Mouse (Mus musculus): ENCODE measurements around the gene Serpine2. TPM values are rescaled to one million over a fixed set of nuclear protein-coding genes. Genes with fewer than 3 reads are reported as not detected.

Gene Serpine2
- 10 to 100 TPM; 20.1 to 31.4 TPM for total RNA-seq (2021)
- long read RNA-seq, experiment 1, transcript Serpine2-201 (9 exons, 2,210 nt) = major isoform, 15 of 18 reads
- long read RNA-seq, experiment 1, partial matches to known transcripts = 3 of 18 reads
- long read RNA-seq, experiment 1, other reads (novel, unspliced or antisense) = 0 of 18 reads
- long read RNA-seq, experiment 2, transcript Serpine2-201 (9 exons, 2,210 nt) = major isoform, 64 of 74 reads
- long read RNA-seq, experiment 2, partial matches to known transcripts = 7 of 74 reads
- long read RNA-seq, experiment 2, other reads (novel, unspliced or antisense) = 3 of 74 reads

DNA sequence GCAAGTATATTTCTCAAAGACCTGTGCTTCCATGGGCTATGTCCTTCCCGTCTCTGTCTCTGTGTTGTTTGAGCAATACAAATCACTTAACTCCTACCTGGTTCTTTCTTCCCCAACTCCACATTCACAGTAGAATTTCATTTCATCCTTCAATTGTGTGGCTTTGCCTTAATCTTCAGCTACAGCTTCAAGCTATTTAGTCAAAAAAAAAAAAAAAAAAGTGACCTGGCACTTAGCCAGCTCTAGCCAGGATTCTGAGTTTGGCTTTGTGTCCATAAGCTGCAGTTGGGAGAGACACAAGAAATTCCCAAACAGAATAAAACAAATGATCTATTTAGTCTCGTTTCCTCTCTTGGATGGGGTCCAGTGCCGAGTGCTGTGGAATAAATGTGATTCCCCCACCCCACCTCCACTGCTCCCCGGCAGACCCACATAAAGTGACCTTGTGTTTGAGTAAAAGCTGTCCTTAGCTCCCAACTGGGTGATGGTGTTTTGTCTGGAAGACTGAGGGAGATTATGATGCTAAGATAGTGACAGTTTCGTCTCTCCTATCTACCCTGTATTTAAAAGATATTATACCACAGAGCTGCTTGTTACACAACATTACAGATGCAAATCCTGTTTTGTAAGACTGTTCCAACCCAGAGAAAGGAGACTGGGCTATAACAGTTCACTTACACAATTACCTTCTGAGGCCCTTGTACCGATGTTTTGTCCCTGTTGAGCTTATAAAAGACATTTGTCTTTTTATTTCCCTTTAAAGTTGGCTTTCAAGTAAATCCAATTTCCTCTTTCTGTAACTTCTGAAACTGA, at the start of gene Serpine2:
Gene Serpine2 (minus strand): TSS at position 51 of the 813 bp plus-strand sequence.
- DNase-seq (ENCODE audit: low spot score in 2 of 2) = no peak

DNA sequence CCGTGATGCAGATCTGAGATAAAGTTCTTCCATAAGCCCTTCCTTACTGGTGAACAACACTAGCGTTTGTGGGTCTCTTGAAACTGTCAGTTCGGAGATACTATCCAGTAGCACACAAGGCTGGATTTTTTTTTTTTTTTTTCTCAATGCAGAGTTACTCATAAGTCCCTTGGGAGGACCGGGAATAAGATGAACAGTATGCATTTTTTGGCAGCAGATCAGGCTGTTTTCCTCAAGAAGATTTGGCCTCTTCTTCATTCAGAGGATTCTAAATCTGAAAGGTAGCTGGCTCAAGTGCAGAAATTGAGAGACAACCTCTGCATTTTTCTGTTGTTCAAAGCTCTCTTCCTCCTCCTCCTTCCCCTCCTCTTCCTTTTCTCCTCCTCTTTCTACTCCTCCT, 46.8 kb upstream of the Serpine2 start:
- no peak for DNase-seq (ENCODE audit: low spot score in 2 of 2)

DNA sequence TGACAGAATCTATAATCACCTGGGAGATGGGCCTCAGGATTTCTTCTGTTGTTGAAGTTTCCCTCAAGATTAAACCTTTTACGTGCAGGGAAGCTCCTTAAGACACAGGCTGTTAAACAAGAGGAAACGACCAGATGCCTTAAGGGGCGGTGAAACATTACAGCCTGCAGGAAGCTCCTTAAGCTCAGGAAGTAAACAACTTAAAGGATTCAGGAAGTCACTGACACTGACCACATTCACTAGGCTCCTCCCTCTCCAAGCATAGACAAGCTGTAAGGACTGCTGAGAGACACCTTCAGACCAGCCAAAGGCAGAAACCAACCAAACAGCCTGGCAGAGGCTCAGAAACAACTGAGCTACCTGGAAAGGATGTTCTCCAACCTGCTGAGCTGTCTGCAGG, 44.3 kb upstream of the Serpine2 start:
- DNase-seq (ENCODE audit: low spot score in 2 of 2) = no peak

DNA sequence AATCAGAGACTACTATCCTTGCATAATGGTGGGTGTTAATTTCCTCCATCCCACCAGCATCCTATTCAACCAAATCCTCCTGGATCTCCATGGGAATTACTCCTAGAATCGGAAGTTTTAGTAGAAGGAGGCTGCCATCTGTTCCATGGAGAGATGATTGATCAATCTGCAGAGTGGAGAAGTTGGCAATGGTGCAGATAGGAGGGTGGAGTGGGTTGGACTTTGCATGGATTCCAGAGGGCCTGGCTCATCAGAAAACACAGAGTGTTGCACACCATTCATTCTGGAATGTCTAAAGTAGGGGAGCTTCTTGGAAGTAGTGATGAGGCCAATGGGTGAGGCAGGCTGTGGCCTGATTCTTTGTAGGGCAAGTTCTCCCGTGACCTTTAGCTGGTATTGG, 41.9 kb upstream of the Serpine2 start:
- DNase-seq (ENCODE audit: low spot score in 2 of 2) = no peak

DNA sequence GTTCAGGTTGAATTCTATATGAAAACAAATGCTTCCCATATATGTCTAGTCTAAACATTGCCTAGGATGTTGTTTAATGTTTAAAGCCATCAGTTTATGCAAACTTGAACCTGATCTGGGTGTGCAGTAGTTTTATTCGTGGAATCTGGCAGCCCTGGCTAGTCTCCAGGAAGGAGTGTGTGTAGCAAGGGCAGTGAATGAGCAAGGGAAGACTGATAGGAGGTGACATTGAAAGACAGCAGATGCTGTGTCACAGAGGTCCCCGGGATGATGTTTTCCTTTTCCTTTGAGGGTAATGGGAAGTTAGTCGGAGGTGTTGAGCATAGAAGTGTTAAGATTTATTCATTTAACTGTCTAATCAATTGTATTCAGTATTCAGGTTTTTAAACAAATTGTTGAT, 21.7 kb upstream of the Serpine2 start:
- no peak for DNase-seq (ENCODE audit: low spot score in 2 of 2)

DNA sequence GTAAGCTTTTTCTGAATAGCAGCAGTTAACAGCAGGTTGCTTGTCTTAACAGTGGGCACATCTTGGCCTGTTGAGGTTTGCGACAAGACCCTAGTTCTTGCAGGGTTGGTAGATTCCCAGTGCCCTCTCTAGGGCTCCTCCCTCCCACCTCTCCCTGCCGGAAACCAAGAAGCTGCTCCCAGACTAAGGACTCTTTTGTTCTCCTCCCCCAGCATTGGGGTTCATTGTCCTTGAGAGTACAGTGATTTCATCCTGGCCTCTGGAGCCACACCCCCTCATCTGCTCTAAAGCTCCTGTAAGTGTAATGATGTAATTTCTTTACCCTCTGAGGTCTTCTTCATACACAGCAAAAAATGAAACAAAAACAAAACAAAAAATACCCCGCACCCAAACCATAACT, 13.8 kb upstream of the Serpine2 start:
- no peak for DNase-seq (ENCODE audit: low spot score in 2 of 2)

DNA sequence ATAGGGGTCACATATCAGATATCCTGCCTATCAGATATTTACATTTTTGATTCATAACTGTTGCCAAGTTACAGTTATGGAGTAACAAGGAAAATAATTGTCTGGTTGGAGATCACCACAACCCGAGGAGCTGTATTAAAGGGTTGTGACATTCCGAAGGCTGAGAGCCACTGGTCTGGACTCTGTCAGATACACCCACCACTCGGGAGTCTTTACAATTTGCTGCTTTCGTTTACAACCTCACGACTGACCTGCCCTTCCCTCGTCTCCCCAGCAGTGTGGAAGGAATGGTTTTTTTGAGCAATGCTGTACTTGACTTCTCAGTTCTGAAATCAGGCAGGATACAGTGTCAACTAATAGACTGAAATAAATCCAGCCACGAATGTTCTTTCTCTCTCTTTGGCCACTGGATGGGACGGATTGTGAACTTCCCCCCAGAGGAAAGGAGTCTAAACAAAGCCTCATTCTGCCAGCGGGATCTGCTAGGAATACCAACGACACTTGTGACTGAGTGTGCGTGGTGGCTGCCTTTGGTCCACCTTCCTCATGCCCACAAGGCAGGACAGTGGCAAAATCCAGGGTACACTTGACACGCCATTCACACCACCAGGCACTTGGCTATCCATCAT, 455 bp downstream of the Serpine2 start:
- DNase-seq (ENCODE audit: low spot score in 2 of 2) = no peak

DNA sequence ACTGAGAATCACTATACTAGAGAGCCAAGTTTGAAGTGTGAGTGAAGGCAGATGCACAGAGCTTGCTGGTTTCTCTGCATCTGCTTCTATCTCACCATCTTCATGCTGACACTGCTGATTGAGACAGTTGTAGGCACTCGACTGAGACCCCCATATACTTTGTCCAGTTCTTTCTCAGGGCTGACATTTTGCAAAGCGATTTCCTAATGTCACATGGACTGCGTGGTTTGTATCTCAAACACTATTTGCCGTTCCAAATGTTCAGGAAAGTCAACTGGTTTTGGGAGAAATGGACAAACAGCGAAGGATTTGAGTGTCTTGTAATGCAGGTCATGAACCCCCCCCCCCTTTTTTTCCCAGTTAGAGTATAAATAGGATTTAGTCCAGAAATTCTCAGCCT, 1.0 kb downstream of the Serpine2 start:
- no peak for DNase-seq (ENCODE audit: low spot score in 2 of 2)

DNA sequence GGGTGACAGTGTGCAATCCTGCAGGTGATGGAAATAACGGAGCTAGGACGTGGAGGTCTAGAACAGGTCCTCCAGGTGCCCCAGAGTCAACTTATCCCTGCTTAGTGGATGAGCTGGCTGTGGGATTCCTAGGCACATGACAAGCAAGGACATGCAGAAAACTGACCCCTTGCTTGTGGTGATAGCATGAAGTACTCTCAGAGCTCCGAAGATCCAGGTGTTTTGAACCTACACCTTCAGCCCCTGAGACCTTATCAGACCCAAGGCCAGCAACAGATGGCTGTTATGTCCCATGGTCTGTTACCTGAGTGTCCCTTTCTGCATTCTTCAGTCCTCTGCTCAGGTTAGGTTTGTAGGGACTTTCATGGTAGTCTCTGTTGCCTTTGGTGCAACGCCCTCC, 2.0 kb downstream of the Serpine2 start:
- no peak for DNase-seq (ENCODE audit: low spot score in 2 of 2)

DNA sequence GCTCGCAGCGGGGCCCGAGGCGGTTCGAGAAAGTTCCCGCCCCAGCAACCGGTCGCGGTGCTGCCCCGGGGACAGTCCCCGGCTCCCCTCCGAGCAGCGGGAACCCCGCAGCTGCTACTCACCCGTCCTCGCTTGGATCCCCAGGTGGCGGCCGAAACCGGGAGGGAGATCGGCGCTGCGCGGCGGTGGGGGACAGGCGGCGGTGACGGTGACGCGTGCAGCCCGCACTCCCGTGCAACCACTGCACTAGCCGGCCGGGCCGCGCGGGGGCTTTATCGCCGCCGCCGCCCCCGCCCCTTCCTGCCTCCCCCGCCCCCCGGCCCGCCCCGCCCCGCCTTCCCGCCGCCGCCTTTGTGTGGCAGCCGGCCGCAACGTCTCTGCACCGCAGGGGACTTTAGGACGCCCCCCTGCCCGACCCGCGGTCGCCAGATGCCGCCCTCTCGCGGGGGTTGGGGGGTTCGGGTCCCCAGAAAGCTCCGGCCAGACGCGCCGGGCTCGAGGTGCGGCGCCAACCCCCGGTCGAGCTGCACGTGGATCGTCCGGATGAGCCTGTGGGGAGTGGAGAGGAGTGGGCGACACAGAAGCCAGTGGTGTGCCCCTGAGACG, 2.5 kb downstream of the Serpine2 start:
- DNase-seq (ENCODE audit: low spot score in 2 of 2) = no peak

DNA sequence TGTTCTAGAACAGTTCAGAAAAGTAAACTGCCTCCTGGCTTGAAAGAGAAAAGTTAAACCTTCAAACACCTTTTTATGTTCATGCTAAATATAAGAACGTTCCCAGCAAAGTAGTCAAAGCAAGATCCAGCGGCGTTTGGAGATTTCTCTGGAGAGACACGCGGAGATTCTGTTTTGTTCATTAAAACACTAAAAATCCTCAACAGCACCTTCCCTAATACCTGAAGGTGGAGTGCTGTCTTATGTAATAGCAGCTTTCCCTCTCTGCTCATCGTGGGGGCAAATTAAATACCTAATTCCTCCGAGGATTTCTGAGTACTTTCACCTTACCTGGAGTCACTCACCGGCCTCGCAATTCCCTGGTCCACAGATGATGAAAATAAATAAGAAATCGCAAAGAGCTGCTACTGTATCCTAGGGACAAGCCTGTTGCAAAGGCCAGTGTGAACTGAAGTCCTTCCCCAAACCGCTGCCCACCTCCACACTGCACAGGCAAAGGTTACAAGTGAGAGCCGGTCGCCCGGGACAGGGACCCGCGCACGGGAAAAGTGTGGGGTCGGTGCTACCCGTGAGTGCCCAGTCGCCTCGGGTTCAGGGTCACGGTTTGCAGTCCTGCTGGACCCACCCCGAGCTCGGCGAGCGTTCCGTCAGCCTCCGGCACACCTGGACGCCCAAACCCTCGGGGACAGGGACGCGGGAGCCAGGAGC, 3.1 kb downstream of the Serpine2 start:
- no peak for DNase-seq (ENCODE audit: low spot score in 2 of 2)

DNA sequence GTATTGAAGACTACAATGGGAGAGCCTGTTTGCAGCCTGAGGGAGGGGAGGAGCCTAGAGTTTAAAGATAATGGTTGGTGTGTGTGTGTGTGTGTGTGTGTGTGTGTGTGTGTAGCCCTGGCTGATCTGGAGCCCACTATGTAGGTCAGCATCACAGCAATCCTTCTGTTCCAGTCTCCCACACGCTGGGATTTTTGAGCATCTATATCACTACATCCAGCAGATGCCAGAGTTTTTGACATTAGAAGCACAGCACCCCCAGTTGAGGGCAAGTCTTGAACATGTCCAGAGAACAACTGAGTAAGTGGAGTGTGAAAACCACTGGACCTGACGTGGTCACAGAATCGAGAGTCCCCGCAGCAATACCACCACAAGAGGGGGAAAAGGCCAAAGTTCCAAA, 4.2 kb downstream of the Serpine2 start:
- no peak for DNase-seq (ENCODE audit: low spot score in 2 of 2)

DNA sequence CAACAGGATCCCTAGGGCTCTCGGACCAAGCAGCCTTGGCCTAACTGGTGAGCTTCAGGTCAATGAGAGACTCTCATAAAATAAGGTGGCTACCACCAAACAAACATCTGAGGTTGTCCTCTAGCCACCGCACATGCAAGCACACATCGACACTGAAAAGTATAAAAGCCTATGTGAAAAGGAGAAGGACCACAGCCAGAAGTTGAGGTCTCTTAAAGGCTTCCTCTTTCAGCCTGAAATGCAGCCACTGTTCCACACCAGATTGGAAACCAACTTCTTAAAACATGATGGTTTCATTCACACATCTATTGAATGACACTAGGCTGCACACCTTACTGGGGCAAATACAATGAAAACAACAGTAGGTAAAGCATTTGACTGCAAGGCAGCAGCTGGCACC, 7.5 kb downstream of the Serpine2 start:
- no peak for DNase-seq (ENCODE audit: low spot score in 2 of 2)

DNA sequence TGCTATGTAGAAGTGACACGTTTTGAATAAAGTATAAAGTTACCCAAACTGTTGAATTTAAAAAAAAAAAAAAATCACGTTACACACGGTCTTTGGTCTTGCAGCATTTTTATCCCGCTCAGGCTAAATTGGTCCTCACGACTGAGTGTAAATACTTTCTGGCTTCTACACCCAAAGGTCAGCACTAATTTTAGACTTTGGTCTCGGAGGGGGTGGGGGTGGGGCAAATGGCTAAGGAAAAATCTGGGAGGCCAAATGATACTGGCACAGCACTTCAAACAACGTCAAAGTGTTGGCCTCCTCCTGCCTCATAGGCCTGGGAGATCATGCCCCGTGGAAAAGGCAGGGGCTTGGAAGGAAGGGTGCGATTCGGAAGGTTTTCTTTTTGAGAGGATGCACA, 10.6 kb downstream of the Serpine2 start:
- no peak for DNase-seq (ENCODE audit: low spot score in 2 of 2)

DNA sequence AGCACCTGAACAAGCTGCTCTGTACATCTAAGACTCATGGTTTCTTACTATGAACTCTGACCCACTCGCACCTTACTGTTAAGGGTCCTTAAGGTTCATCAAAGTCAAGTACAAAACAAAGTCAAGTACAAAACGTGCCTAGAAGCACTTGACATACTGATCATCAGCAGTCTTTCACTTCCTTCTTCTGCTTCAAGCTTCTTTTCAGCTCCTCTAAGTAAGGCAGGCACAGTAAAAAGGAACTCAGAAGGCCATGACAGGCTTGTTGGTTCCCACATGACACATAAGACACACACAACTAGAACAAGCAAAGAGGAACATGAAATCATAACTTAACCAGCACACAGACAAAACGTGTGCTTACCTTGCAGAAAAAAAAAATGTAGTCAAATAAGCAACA, 12.3 kb downstream of the Serpine2 start:
- DNase-seq (ENCODE audit: low spot score in 2 of 2) = no peak

DNA sequence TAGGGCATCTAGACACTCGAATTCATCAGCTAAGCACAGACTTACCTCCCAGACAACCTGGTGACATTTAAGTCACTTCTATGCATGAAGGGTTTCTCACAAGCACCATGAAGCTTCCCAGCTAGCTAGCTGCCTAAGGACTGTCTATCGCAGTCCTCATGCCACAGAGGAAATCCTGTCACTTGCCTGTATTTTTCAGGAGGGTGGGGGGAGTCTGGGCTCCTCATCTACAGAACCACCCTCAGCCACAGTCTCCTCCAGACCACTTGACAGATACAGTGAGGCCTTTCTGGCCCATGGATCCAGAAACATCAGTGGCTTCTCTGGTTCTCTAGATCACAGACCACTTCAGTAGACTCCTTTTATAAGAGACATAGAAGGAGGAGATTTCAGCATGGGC, 14.1 kb downstream of the Serpine2 start:
- no peak for DNase-seq (ENCODE audit: low spot score in 2 of 2)

DNA sequence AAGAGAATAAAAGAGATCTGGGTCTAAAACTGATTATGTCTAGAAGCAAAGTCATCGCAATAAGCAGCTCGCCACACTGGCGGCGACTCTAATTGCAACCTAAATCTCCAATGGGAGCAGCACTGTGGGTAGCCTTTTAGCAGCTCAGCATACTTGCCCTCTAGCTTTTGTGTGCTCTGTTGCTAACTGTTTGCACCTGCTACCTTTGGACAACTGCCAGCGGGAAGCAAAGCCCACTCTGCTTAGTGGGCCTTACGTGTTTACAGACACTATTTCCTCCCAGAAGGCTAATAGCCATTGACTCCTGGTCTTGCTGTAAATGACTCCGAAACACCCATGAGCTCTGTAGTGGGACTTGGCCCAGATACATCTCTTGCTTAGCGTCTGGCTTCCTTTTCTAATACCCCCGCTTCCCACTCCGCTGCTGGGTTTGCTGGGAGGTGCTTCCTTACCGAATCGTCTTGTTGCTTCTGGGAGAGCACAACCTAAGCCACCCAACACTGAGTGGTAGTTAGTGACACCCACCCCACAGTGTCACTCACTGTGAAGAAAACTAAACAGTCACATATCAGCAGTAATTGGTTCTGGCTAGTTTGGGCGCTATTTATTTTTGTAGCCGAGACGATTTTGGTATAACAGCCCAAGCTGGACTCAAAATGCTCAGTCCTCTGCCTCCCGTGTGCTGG, 28.1 kb downstream of the Serpine2 start:
- no peak for DNase-seq (ENCODE audit: low spot score in 2 of 2)

DNA sequence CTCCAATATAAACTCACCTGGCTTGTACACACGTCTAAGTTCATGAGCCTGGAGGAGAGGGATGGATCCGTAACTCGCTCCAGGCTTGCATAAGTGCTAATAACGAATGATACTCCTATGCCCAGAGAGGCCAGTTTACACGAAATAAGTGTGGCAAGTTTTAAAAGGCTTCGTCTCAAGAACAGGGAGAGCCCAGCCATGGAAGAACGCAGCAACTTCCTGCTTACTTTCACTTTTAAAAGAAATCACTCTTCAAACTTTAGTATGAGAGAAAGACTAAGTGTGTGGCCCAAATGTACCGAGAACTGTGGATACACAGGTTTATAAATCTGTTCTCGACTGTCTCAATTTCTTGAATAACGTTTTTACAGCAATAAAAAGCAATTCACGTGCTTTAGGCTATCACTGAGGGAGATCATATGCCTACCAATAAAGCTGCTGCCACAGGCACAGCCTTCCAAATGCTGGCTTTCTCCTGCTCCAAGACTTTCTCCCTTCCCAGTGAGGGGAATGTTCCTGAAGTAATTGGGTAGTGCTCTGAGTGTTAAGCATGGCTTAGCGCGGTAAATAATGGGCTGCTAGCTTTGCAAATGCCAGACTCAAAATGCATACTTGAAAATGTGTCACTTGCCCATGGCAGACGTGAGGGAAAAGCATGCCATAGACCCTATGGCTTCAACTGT, 36.9 kb downstream of the Serpine2 start:
- DNase-seq (ENCODE audit: low spot score in 2 of 2) = no peak

DNA sequence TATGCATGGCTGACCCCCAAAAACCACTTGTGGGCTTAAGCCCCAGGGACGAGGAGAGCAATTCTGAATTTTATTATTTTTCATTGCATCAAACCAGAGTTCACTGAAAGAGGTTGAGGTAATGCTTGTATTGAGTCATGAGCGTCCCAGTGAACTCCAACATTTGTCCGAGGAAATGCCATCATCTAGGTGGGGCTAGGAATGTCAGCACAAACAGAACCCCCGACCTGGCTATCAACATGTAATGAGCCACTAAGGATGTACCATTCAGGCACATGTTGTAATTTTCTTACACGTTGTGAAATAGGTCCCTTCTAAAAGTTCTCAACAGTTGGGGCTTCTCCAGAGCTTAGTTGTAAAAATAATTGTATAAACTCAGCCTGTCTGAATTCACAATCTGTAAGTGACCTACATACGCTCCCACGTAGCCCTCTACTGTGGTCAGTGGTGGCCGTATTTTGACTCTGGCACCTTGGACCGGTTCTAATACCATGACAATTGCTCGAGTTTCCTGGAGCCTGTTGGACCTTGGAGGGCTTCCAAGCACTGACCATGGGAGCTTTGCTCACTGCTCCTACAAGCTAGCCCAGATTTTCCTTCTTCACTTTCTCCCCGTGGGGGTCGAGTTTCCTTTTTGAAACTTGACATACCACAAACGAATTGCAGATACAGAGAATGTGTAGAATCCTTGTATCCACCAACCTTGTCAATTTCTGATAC, 38.0 kb downstream of the Serpine2 start:
- no peak for DNase-seq (ENCODE audit: low spot score in 2 of 2)
